Mouse (Mus musculus): ENCODE measurements at regions not wholly inside any gene's neighbourhood (a gene's known extent, or its start where the extent isn't known, plus 50 kb on each side); places are given as distances from the start of the nearest gene placed in this dataset.
"Not testable (repeated sequence)": the region's sequence is repeated elsewhere in the genome, so short reads cannot be mapped to it uniquely, and the experiment has no call there.

DNA sequence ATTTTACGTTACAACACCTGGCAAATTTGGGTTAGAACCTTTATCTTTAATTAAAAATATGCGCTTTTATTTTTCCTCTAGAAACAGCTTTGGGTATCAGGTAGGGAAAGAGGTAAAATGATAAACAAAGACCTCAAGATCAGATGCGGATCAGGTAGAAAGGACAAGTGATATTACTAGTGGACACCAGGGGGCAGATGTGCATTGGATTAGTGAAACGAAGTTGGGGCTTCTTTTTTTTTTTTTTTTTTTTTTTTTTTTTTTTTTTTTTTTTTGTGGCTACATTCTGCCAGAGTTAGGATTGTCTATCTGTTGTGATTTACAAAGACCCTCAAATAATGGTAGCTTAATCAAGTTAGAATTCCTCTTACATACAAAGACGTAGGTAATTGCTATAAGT, 153.8 kb downstream of the Cd109 start:
- DNase-seq (ENCODE audit: low spot score in 2 of 2): peak in 1 of 2 experiments; percentile 36

GRCm38 (mm10) chr9:78773936-78774335, 158.6 kb downstream of the Cd109 start:
- no peak for DNase-seq (ENCODE audit: low spot score in 2 of 2)

GRCm38 (mm10) chr9:78775462-78775861, 160.1 kb downstream of the Cd109 start:
- DNase-seq (ENCODE audit: low spot score in 2 of 2): peak; percentile 51 to 52

- no peak for DNase-seq (ENCODE audit: low spot score in 2 of 2)
Measured at GRCm38 (mm10) chr9:78780595-78780994, 165.2 kb downstream of the Cd109 start.

GRCm38 (mm10) chr9:78782297-78782696, 167.0 kb downstream of the Cd109 start:
- no peak for DNase-seq (ENCODE audit: low spot score in 2 of 2)

- no peak for DNase-seq (ENCODE audit: low spot score in 2 of 2)
Measured at GRCm38 (mm10) chr9:78782860-78783259, 167.5 kb downstream of the Cd109 start.

GRCm38 (mm10) chr9:78787866-78788265, 172.5 kb downstream of the Cd109 start:
- DNase-seq (ENCODE audit: low spot score in 2 of 2): peak; percentile 20 to 25

GRCm38 (mm10) chr9:78789703-78790102, 174.4 kb downstream of the Cd109 start:
- DNase-seq (ENCODE audit: low spot score in 2 of 2): no peak

DNA sequence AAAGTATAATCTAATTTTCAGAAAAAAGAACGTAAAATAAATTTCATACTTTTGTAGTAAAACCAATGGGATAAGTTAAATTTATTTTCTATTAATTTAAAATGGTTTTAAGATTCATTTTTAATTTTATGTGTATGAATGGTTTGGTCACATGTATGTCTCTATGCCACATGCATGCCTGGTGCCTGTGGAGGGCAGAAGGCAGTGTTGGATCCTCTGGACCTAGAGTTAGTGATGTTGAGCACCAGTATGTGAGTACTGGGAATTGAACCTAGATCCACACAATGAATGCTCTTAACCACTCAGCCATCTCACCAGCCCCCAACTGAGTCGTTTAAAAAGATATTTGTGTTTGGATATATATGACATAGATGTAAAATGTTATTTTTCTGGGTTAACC, 174.8 kb downstream of the Cd109 start:
- no peak for DNase-seq (ENCODE audit: low spot score in 2 of 2)

DNA sequence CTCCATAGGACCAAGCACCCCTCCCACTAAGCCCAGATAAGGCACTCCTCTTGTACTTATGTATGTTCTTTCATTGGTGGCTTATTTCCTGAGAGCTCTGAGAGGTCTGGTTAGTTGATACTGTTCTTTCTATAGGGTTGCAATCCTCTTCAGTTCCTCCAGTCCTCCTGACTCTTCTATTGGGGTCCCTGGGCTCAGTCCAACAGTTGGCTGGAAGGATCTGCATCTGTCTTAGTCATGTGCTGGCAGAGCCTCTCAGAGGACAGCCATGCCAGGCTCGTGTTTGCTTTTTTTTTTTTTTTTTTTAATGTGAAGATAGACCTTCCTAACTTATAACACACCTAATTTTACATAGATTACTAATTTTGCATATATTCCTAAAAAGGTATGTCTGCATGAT, 180.5 kb downstream of the Cd109 start:
- no peak for DNase-seq (ENCODE audit: low spot score in 2 of 2)

DNA sequence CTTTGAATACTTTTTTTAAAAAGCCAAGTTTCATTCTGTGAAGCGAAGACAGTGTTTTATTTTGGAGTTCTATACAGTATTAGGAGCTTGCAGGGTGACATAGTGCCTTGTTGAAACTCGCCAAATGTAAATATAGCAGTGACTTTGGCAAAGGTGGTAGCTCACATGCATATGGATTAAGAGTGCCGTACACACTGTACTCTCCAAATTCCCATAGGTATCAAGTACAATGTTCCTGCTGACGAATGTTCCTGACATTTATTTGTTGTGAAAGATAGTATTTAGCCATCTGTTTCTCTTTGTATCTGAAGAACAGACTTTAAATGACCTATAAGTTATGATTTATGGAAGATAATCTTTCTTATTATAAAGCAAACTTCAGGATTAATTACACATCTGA, 201.9 kb downstream of the Cd109 start:
- DNase-seq (ENCODE audit: low spot score in 2 of 2): no peak

DNA sequence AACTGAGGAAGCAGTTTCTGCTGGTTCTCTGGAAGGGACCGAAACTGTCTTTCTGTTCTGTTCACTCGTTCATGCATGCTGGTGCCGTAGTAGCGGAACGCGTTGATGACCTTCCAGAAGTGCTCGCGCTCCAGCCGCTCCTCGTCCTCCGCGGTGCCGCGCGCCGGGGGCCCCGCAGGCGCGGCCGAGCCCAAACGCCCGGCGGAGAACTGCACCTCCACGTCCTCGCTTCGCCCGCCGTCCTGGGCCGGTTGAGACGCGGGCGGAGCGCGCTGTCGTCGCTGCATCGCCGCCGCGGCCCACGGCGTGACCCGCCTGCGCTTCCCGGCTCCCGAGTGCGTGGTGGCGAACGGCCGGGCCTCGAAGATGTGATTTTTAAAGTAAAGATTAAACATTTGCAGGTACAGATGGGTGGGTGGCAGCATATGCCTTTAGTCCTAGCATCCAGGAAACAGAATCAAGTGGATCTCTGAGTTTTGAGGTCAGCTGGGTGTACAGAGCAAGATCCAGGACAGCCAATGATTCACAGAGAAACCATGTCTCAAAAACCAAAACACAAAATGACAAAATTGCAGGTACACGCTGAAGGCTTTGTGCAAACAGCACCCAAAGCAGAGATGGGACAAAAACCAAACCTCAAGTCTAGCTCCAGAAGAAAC, 206.3 kb downstream of the Cd109 start:
- DNase-seq (ENCODE audit: low spot score in 2 of 2): peak in 1 of 2 experiments; percentile 12

DNA sequence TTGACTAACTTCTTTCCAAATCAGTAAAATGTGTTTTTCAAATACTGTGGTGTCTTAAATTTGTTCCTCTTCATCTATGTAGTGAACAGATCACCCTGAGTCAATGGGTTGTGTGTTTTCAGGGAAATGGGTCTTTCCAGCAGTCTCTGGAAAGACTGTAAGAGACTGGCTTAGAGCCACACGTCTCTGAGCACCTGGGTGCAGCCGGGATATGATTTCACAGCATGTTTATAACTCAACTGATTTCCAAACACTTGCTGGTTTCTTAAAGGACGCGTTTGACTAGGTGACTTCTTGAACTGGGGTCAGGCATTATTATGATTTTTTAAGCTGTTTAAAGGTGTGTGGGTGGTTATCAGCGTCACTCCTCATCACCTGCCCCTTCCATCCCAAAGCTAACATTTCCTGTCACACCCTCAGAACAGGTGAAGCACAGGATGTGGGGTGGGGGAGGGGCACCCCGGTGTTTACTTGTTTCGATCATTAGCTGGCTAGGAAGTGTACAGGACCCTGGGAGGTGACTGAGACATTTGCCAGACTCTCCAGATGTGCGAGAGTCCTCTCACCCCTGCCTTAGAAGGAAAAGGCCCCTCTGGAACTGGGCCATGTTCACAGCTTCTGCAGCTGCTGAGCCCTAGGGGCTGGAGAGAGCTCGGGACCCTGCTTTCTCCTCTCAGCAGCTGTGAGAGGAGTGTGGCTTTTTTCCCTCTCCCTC, 229.8 kb downstream of the Cd109 start:
- no peak for DNase-seq (ENCODE audit: low spot score in 2 of 2)

- no peak for DNase-seq (ENCODE audit: low spot score in 2 of 2)
Measured at GRCm38 (mm10) chr9:78846110-78846509, 230.8 kb downstream of the Cd109 start.

GRCm38 (mm10) chr9:78847890-78848563, 232.7 kb downstream of the Cd109 start:
- no peak for DNase-seq (ENCODE audit: low spot score in 2 of 2)

DNA sequence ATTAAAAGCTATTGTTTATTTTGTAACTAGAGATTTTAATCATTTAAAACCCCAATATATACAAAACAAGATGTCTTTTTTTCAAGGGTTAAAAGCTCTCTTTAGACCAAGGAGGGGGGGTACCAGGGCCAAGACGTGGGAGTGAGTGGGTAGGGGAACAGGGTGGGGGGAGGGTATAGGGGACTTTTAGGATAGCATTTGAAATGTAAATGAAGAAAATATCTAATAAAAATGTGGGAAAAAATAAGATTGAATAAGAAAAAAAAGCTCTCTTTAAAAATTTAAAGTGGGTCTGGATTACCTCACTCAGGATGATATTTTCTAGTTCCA, 233.2 kb downstream of the Cd109 start:
- not testable (repeated sequence) for DNase-seq (ENCODE audit: low spot score in 2 of 2)

DNA sequence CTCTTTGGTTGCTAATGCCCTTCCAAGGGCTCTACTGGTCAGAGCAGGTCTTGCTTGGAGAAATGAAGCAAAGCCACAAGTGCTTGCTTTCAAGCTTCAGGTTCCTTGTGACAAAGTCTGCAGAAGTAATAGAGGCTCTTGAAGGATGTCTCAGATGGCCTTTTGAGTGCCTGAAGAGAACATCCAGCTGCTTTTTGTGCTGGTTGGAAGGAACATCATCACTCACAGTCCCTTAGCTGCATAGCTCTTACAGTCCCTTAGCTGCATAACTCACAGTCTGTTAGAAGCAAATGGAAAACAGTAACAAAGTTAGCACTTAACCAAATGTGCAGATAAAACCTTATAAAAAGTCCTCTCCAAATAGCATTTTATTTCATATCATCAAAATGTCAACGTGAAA, 241.6 kb downstream of the Cd109 start:
- no peak for DNase-seq (ENCODE audit: low spot score in 2 of 2)

- DNase-seq (ENCODE audit: low spot score in 2 of 2): no peak
Measured at GRCm38 (mm10) chr9:78859956-78860355, 244.6 kb downstream of the Cd109 start.

DNA sequence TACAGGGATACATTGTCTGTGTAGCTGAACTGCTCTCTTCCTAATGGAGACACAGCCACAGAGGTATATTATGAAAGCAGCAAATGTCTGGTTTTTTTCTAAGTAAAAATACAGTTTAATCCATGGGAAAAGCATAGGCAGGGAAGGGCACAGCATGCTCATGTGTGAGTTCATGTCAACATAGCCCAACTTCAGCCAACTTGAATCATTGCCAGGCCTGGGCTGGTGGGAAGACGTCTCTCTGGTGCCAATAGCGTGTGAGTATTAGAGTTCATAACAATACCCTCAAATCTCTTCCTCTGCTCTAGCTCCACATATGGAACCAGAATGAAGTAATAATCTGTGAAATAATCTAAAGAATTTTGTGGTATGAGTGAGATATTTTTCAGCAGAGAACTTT, 257.2 kb downstream of the Cd109 start:
- no peak for DNase-seq (ENCODE audit: low spot score in 2 of 2)

DNA sequence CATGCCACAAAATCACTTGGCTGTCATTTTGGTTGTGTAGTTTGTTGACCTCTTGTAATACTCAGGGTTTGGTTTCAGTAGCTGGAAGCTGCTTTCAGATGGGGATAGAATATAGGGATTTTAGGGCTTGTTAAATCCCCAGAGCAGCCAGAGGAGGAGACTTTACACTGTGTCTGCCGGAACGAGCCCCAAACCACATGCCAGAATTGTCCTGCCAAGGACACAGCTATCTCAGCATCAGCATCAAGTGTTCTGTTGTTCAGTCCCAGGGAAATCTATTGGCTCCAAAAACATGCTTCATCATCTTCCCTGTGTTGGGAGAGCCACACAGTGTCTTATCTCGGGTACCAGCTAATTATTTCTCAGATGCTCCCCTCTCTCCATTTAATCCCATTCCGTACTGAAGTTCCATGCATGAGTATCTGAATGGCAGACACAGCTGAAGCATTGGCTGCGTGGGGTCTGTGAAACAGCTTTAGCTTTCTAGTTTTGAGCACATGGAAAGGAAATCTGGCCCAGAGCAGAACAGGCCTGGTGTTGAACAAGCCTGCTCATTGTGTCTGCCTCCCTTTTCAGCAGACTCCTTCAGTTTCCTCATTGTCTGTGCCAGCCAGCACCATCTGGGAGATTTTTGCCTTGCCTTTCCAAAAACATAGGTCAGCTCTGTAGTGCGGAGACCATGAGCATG, 264.8 kb downstream of the Cd109 start:
- DNase-seq (ENCODE audit: low spot score in 2 of 2): peak; percentile 21 to 52

DNA sequence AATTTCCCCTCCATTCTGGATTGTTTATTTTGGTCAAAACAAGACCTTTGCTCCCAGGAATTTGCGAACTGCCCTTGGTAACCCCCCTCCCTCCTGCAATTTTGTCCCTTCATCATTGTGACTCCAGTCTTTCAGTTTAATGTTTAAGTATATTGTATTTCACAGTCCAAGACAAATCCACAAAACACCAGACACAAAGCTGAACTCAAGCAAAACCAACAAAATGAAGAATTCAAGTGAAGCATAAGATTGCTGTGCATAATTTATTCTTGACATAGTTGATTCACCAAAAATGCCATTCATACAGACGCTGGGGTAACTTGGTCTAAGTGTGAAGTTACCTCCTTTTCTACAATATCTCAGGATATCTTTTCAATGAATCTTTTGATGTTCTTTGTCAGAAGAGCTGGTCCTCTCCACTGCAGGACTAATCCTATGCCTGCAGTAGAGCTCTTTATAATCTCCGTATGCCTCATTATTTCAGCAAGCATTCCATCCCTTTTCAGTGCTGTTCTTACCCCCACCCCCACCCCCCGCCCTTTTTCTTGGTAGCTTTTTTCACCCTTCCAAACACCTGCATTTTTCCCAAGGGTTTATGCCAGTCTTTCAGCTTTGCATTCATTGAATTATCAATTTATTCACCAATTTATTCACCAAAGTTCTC, 265.4 kb downstream of the Cd109 start:
- DNase-seq (ENCODE audit: low spot score in 2 of 2): no peak
